Mouse (Mus musculus) R1 (cell line): ENCODE data around the gene Tifa.

Experiments used
- DNase-seq: peaks from one replicate; pipeline ENCODE4 v3.0.0-alpha.2; 2018; ENCODE audit warnings: low read depth, low spot score

Gene Tifa

DNA sequence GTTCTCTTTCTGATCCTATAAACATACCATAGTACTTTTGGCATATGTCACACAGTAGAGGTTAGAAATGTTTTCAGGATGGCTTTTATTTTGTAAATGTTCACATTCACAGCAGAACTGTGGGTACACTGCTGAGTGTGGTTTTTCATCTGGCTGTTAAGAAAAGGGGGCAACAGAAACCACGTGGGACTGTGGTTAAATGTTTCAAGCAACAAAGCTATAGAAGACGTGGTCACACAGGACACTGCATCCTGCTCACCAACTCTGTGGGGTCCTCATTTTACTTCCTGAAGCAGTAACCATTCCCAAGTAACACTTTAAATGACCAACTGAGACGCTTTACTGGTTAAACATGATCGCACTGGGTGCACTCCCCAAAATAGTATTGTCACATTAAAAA, 72.9 kb downstream of the Tifa start:
- no peak for DNase-seq

- no peak for DNase-seq
Observed at GRCm38 (mm10) chr3:127863571-127863970, 74.0 kb downstream of the Tifa start.

DNA sequence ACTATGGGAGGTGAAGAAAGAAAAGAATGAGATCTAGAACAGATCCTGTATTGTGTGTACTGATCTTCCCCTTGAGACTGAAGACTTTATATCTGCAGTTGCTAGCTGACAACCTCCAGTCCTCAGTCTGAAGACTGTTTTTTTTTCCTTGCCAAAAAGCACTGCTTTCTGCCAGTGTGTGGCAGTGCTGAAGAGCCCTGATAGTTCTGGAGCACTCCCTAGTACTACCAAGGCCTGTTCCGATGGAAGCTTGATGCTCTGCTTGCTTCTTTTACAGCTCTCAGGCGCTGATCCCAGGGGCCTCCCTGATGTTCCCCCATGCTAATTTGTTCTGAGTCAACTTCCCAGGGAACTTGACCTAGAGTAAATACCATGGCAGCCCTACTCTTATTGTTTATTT, 74.6 kb downstream of the Tifa start:
- no peak for DNase-seq

- no peak for DNase-seq
Observed at GRCm38 (mm10) chr3:127868046-127868758, 78.6 kb downstream of the Tifa start.

- peak; percentile 12 for DNase-seq
Observed at GRCm38 (mm10) chr3:127868880-127869279, 79.3 kb downstream of the Tifa start.

- DNase-seq, result no peak
Observed at GRCm38 (mm10) chr3:127871575-127871974, 82.0 kb downstream of the Tifa start.

- DNase-seq, result no peak
Observed at GRCm38 (mm10) chr3:127874254-127874883, 84.8 kb downstream of the Tifa start.

- no peak for DNase-seq
Observed at GRCm38 (mm10) chr3:127875059-127875458, 85.5 kb downstream of the Tifa start.

GRCm38 (mm10) chr3:127875509-127875908, 85.9 kb downstream of the Tifa start:
- DNase-seq, result no peak

DNA sequence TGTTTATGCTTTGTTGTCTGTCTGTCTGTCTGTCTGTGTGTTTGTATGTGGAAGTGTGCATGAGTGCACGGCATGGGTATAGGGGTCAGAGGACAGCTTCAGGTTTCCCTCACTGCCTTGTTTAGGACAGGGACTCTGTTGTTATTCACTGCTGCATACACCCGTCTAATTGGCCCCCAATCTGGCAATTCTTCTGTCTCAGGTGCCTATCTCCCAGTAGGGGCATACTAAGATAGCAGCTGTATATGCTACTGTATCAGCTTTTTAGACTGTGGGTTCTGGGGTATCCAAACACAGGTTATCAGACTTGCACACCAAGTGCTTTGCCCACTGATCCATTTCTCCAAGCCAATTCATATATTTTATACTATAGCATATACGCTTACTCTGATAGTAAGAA, 90.4 kb downstream of the Tifa start:
- no peak for DNase-seq

- DNase-seq, result no peak
Observed at GRCm38 (mm10) chr3:127881684-127882083, 92.1 kb downstream of the Tifa start.
